Mouse (Mus musculus) E14TG2a.4 (cell line): ENCODE measurements around the gene Gimap3.

Experiments
- CTCF ChIP-seq: conservative IDR thresholded peaks from 2 replicates; pipeline ENCODE4 v1.5.1; 2014; ENCODE audit warnings: low read length
- POU5F1 ChIP-seq: IDR thresholded peaks from 2 replicates; pipeline ENCODE4 v1.6.1; 2014; ENCODE audit warnings: low read length, borderline replicate concordance

DNA sequence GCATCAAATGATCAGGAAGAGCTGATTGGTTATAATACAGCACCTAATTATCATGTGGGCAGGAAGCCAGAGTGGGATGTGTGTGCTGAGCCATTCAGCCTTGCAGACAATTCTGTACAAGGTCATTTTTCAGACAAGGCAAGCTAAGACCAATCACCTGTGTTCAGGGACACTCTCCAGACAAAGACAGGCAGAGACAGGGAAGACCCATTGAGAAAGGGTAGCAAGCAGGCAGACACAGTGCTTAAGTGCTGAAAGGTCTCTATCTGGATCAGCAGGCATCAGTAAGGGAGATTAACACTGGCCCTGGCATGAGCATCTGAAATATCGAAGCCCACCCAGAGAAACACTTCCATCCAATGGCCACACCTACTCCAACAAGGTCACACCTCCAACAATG lies 13.8 kb upstream of the Gimap3 start:
- TF ChIP-seq CTCF = no peak
- TF ChIP-seq POU5F1 = no peak
